Mouse (Mus musculus) olfactory bulb, adult 2 months (tissue): ENCODE measurements around the gene Pitx2.

ENCODE experiments used
- CTCF ChIP-seq: fragments of 200-500 bp; IDR thresholded peaks from 2 replicates; pipeline ENCODE4 v1.5.1; 2012; ENCODE audit warnings: low read depth, mild to moderate bottlenecking, low read length, moderate library complexity; ENCODE audit not compliant: insufficient read depth
- POLR2A ChIP-seq: fragments of 200-500 bp; IDR thresholded peaks from 2 replicates; pipeline ENCODE4 v1.6.1; 2012; ENCODE audit warnings: mild to moderate bottlenecking, low read depth, low read length, moderate library complexity; ENCODE audit not compliant: insufficient read depth

- TF ChIP-seq CTCF = no peak
- no peak for TF ChIP-seq POLR2A
These were observed 33.0 kb upstream of the Pitx2 start for GRCm38 (mm10) chr3:129166684-129167083.
